Mouse (Mus musculus): ENCODE measurements at regions not wholly inside any gene's neighbourhood (a gene's known extent, or its start where the extent isn't known, plus 50 kb on each side); places are given as distances from the start of the nearest gene placed in this dataset.
"Not testable (repeated sequence)": the region's sequence is repeated elsewhere in the genome, so short reads cannot be mapped to it uniquely, and the experiment has no call there.

DNA sequence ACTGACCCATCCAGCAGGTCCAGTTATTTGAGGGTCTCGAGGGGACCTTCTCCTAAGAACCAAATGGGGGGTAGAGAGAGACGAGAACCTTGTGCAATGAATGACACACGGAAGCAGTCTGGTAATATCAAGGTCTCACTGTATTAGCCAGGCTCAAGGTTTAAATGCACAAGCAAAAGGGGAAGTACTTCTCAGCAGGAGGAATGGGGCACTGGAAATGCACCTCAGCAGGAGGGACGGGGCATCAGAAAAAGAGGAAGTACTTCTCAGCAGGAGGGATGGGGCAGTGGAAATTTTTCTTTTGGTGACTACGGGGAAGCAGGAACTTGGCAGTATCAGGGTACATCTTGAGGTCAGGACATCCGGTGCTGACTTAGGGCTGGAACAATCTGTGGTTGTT, 74.9 kb upstream of the Vmn1r3 start:
- not testable (repeated sequence) for H3K4me3 ChIP-seq (replicated peaks); H3K9me3 ChIP-seq; ATAC-seq (ENCODE audit: insufficient read depth, low FRiP score, low read depth); H3K4me1 ChIP-seq; H3K27ac ChIP-seq; H3K9ac ChIP-seq; H3K4me2 ChIP-seq; H3K36me3 ChIP-seq; H3K27me3 ChIP-seq (replicated peaks)
- 81% methylated on average over 6 of the region's 6 CpGs for WGBS

DNA sequence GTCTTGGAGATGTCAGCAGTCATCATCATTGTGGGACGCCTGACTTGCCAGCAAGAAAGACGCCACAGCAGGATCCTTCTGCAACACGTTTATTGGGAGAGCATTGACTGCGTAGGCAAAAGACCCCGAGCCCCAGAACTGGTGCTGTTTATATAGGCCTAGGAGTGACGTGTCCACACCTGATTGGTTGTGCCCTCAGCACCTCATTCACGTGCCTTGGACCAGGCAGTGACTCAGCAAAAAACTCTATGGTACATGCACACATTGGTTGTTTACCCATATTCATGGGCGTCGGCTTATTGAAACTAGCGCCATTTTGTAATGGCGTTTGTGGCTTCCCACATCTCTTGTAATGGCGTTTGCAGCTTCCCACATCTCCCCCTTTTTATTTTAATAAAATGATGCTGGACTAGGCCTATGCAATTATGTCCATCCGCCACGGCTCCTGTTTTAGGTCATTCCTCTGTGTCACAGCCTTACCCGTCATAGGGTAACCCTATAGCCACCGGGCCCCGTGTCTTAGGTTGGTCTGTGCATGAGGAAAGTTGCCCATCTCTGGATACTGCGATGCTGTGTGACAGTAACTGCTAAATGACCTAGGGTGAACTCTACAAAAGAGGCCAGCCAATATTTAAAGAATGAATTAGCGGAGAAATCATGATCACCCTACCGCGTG, 67.6 kb upstream of the Vmn1r3 start:
- not testable (repeated sequence) for H3K4me2 ChIP-seq; H3K4me1 ChIP-seq; H3K4me3 ChIP-seq (replicated peaks); H3K27ac ChIP-seq; ATAC-seq (ENCODE audit: insufficient read depth, low FRiP score, low read depth); H3K36me3 ChIP-seq; H3K27me3 ChIP-seq (replicated peaks); H3K9ac ChIP-seq; H3K9me3 ChIP-seq
- WGBS: 89% methylated on average over 21 of the region's 21 CpGs

DNA sequence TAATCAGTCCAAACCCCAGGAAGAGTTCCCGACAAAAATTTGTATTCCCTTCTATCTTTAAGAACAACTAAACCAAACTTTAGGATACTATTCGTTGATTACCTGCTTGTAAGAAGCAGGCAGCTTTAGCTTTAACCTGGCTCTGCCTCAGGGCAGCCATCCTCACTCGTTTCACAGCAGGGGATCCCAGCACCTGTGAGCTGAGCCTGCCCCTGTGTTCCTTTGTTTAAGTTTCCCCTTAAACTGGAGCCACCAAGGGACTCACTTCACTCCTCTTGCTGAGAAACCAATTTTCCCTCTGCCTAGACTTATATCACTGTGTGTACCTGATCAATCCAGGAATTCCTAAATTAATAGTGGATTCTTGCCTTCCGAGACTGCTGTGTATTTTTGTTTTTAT, 65.1 kb upstream of the Vmn1r3 start:
- ATAC-seq (ENCODE audit: insufficient read depth, low FRiP score, low read depth); H3K9ac ChIP-seq; H3K27me3 ChIP-seq (replicated peaks); H3K9me3 ChIP-seq; H3K36me3 ChIP-seq; H3K4me3 ChIP-seq (replicated peaks); H3K4me2 ChIP-seq; H3K4me1 ChIP-seq; H3K27ac ChIP-seq: not testable (repeated sequence)
- WGBS: 50% methylated on average over 4 of the region's 4 CpGs

DNA sequence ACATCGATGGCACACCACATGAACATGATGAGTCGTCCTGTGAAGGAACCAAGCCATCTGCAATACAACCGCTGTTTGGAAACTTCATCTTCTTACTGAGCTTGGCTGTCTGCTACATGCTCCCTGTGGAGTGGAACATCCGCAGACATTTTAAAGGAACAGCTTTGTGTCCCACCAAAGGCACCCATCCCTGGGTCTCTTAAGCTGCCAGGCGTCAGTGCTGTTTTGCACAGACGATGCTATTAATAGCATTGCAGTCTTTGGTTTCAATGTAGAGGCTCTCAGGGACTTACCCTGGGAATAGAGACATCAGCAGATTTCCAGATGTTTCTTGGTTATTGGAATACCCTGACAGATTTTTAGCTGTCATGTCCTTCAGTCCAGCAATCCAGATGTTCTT, 56.9 kb upstream of the Vmn1r3 start:
- H3K4me1 ChIP-seq; H3K4me2 ChIP-seq; H3K9me3 ChIP-seq; H3K27me3 ChIP-seq (replicated peaks); ATAC-seq (ENCODE audit: insufficient read depth, low FRiP score, low read depth); H3K4me3 ChIP-seq (replicated peaks); H3K9ac ChIP-seq; H3K27ac ChIP-seq; H3K36me3 ChIP-seq: not testable (repeated sequence)
- WGBS: 74% methylated on average over 6 of the region's 6 CpGs

DNA sequence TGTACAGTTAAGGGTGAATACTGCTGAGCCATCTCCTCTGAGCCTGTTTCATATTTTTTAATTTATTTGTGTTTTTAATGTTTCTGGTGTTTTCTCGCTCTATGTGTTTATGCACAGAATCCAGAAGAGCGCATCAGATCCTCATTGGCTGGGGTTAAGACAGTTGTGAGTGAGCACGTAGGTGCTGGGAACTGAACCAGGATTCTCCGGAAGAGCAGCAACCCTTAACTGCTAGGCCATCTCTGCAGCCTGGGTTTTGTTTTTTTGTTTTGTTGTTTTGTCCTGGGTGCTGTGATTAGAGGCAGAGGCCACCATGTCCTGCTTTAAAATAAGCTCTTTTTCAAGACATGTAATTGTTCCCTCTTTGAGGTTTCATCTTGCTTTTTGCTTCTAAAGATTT, 56.2 kb upstream of the Vmn1r3 start:
- H3K27ac ChIP-seq; H3K4me3 ChIP-seq (replicated peaks); H3K4me1 ChIP-seq; H3K27me3 ChIP-seq (replicated peaks); H3K9me3 ChIP-seq; H3K4me2 ChIP-seq; H3K9ac ChIP-seq; ATAC-seq (ENCODE audit: insufficient read depth, low FRiP score, low read depth); H3K36me3 ChIP-seq: not testable (repeated sequence)
- WGBS: 72% methylated on average over 4 of the region's 4 CpGs

DNA sequence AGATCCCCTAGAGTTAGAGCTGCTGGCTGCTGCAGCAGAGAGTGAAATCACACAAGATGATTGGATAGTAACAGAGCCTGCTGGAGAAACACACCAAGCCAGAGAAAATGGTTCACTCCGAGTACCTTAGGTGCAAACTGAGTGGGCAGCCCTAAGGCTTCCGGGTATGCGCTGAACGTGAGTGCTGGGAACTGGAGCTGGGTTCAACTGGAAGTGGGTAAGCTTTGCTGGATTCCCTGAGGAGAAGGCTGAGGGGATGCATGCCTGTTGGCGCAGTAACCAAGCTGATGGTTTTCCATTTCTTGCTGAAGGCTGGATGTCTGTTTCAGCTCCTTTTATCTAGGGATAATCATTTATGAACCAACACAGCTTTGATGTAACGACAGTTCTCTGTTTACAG, 53.3 kb upstream of the Vmn1r3 start:
- not testable (repeated sequence) for H3K36me3 ChIP-seq; ATAC-seq (ENCODE audit: insufficient read depth, low FRiP score, low read depth); H3K4me2 ChIP-seq; H3K4me1 ChIP-seq; H3K27me3 ChIP-seq (replicated peaks); H3K27ac ChIP-seq; H3K4me3 ChIP-seq (replicated peaks); H3K9ac ChIP-seq; H3K9me3 ChIP-seq
- 60% methylated on average over 6 of the region's 6 CpGs for WGBS

DNA sequence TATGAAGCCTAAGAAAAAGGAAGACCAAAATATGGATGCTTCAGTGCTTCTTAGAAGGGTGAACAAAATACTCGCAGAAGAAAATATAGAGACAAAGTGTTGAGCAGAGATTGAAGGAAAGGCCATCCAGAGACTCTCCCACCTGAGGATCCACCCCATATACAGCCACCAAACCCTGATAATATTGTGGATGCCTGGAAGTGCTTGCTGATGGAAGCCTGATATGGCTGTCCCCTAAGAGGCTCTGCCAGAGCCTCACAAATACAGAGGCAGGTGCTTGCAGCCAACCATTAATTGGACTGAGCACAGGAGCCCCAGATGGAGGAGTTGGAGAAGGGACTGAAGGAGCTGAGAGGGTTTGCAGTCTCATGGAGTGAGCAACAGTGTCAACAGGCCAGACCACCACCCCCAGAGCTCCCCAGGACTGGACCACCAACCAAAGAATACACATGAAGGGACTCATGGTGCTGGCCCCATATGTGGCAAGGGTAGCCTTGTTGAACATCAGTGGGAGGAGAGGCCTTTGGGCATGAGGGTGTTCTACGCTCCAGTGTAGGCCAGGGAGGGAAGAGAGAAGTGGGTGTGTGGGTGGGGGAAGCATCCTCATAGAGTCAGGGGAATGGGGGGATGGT, 51.1 kb upstream of the Vmn1r3 start:
- not testable (repeated sequence) for H3K4me2 ChIP-seq; H3K9ac ChIP-seq; H3K9me3 ChIP-seq; H3K36me3 ChIP-seq; H3K4me1 ChIP-seq; H3K27me3 ChIP-seq (replicated peaks); H3K4me3 ChIP-seq (replicated peaks); H3K27ac ChIP-seq
- ATAC-seq (ENCODE audit: insufficient read depth, low FRiP score, low read depth): peak; percentile 27; the same call in 1 of the 2 replicates
- 22% methylated on average over 2 of the region's 2 CpGs for WGBS

All from stomach, embryonic 15.5 days (tissue).